Mouse (Mus musculus): ENCODE results near the gene Kcnk7. TPM values are rescaled to one million over a fixed set of nuclear protein-coding genes. Genes with fewer than 3 reads are reported as not detected.
A peak's percentile ranks its signal among the peaks of the same experiment; 100 is the strongest.

The Kcnk7 gene
- 0.17 TPM in 1 of 2 replicates, not detected in the other for polyA plus RNA-seq (2014; fragmentation: Nextera tagmentation; extraction: Ambion mirVana)

GRCm38 (mm10) chr19:5704163-5704800 lies at the start of gene Kcnk7:
TSS of gene Kcnk7 (plus strand) at chr19:5704367.
- Histone ChIP-seq H3K27ac (ENCODE audit: low read depth, low read length) (no peak within 1 kb of the TSS), H3K9ac (ENCODE audit: low read length) (no peak within 1 kb of the TSS), H3K4me2 (ENCODE audit: low read length) (no peak within 1 kb of the TSS), H3K9me3 (replicated peaks; ENCODE audit: control insufficient read depth, low read length) (no peaks in the 10 kb centered on the region), H3K27me3 (replicated peaks; ENCODE audit: control insufficient read depth, insufficient read depth, low read length) (no peaks in the 10 kb centered on the region), H3K4me1 (ENCODE audit: control insufficient read depth, insufficient read depth, low read length) (no peaks in the 10 kb centered on the region), H3K36me3 (ENCODE audit: control insufficient read depth, insufficient read depth, low read length) (peaks cover 72% of the 10 kb centered on the region), H3K4me3 (ENCODE audit: low read depth, low read length) (no peak within 1 kb of the TSS)
- ATAC-seq (no peak), DNase-seq (ENCODE audit: low spot score) (no peak)
- 79% methylated on average over 17 of the region's 17 CpGs for WGBS

- WGBS = 4% methylated on average over 43 of the region's 43 CpGs
- peak overlapping the region; percentile 37 for H3K4me3 ChIP-seq (ENCODE audit: low read depth, low read length)
- H3K27ac ChIP-seq (ENCODE audit: low read depth, low read length) = no peak overlapping the region
- H3K36me3 ChIP-seq (ENCODE audit: control insufficient read depth, insufficient read depth, low read length) = 0 out of 2 replicates have a peak, but pooled peaks cover 7% of the 10 kb centered on the region
- peak; percentile 22; the same call in 1 of the 2 replicates for ATAC-seq
- H3K27me3 ChIP-seq (replicated peaks; ENCODE audit: control insufficient read depth, insufficient read depth, low read length) = peaks cover 25% of the 10 kb centered on the region
- DNase-seq (ENCODE audit: low spot score) = no peak
- H3K4me2 ChIP-seq (ENCODE audit: low read length) = peak overlapping the region; percentile 77
- H3K9me3 ChIP-seq (replicated peaks; ENCODE audit: control insufficient read depth, low read length) = no peaks in the 10 kb centered on the region
- peaks cover 13% of the 10 kb centered on the region; the same call in 1 of the 2 replicates for H3K4me1 ChIP-seq (ENCODE audit: control insufficient read depth, insufficient read depth, low read length)
- H3K9ac ChIP-seq (ENCODE audit: low read length) = peak overlapping the region; percentile 49
Observed at GRCm38 (mm10) chr19:5654720-5655298, 49.4 kb upstream of the Kcnk7 start.

GRCm38 (mm10) chr19:5660942-5661751 lies 43.0 kb upstream of the Kcnk7 start:
- no peak overlapping the region for H3K9ac ChIP-seq (ENCODE audit: low read length)
- ATAC-seq = no peak
- H3K27me3 ChIP-seq (replicated peaks; ENCODE audit: control insufficient read depth, insufficient read depth, low read length) = peaks cover 1% of the 10 kb centered on the region
- 80% methylated on average over 14 of the region's 16 CpGs for WGBS
- H3K36me3 ChIP-seq (ENCODE audit: control insufficient read depth, insufficient read depth, low read length) = peaks cover 20% of the 10 kb centered on the region
- H3K4me2 ChIP-seq (ENCODE audit: low read length) = no peak overlapping the region
- DNase-seq (ENCODE audit: low spot score) = no peak
- peaks cover 3% of the 10 kb centered on the region; the same call in 1 of the 2 replicates for H3K4me1 ChIP-seq (ENCODE audit: control insufficient read depth, insufficient read depth, low read length)
- H3K27ac ChIP-seq (ENCODE audit: low read depth, low read length) = peak overlapping the region; percentile 1; the same call in 1 of the 2 replicates
- no peaks in the 10 kb centered on the region for H3K9me3 ChIP-seq (replicated peaks; ENCODE audit: control insufficient read depth, low read length)
- H3K4me3 ChIP-seq (ENCODE audit: low read depth, low read length) = no peak overlapping the region

GRCm38 (mm10) chr19:5662310-5662709 lies 41.9 kb upstream of the Kcnk7 start:
- no peak for DNase-seq (ENCODE audit: low spot score)
- WGBS = 81% methylated on average over 8 of the region's 8 CpGs
- Histone ChIP-seq H3K4me3 (ENCODE audit: low read depth, low read length) (0 out of 2 replicates have a peak overlapping the region, but pooled peaks have one; percentile 29), H3K9ac (ENCODE audit: low read length) (no peak overlapping the region), H3K27me3 (replicated peaks; ENCODE audit: control insufficient read depth, insufficient read depth, low read length) (no peaks in the 10 kb centered on the region), H3K27ac (ENCODE audit: low read depth, low read length) (0 out of 2 replicates have a peak overlapping the region, but pooled peaks have one; percentile 33), H3K36me3 (ENCODE audit: control insufficient read depth, insufficient read depth, low read length) (peaks cover 32% of the 10 kb centered on the region), H3K4me2 (ENCODE audit: low read length) (peak overlapping the region; percentile 52; the same call in 1 of the 2 replicates), H3K4me1 (ENCODE audit: control insufficient read depth, insufficient read depth, low read length) (peaks cover 3% of the 10 kb centered on the region; the same call in 1 of the 2 replicates), H3K9me3 (replicated peaks; ENCODE audit: control insufficient read depth, low read length) (no peaks in the 10 kb centered on the region)
- no peak for ATAC-seq

GRCm38 (mm10) chr19:5662981-5663913 lies 40.9 kb upstream of the Kcnk7 start, which contains the start of gene Sipa1:
TSS of gene Sipa1 (minus strand) at chr19:5663707.
- Histone ChIP-seq H3K4me1 (ENCODE audit: control insufficient read depth, insufficient read depth, low read length) (peaks cover 3% of the 10 kb centered on the region; the same call in 1 of the 2 replicates), H3K9me3 (replicated peaks; ENCODE audit: control insufficient read depth, low read length) (no peaks in the 10 kb centered on the region), H3K36me3 (ENCODE audit: control insufficient read depth, insufficient read depth, low read length) (peaks cover 36% of the 10 kb centered on the region), H3K4me3 (ENCODE audit: low read depth, low read length) (peak within 1 kb of the TSS; percentile 29), H3K9ac (ENCODE audit: low read length) (peak within 1 kb of the TSS; percentile 43), H3K27me3 (replicated peaks; ENCODE audit: control insufficient read depth, insufficient read depth, low read length) (no peaks in the 10 kb centered on the region), H3K27ac (ENCODE audit: low read depth, low read length) (peak within 1 kb of the TSS; percentile 55; the same call in 1 of the 2 replicates), H3K4me2 (ENCODE audit: low read length) (peak within 1 kb of the TSS; percentile 52)
- peak; percentile 81 for DNase-seq (ENCODE audit: low spot score)
- ATAC-seq = peak; percentile 92
- 2% methylated on average over 32 of the region's 32 CpGs for WGBS

- Histone ChIP-seq H3K4me3 (ENCODE audit: low read depth, low read length) (no peak overlapping the region), H3K4me2 (ENCODE audit: low read length) (no peak overlapping the region), H3K27ac (ENCODE audit: low read depth, low read length) (no peak overlapping the region), H3K27me3 (replicated peaks; ENCODE audit: control insufficient read depth, insufficient read depth, low read length) (no peaks in the 10 kb centered on the region), H3K9me3 (replicated peaks; ENCODE audit: control insufficient read depth, low read length) (no peaks in the 10 kb centered on the region), H3K36me3 (ENCODE audit: control insufficient read depth, insufficient read depth, low read length) (peaks cover 51% of the 10 kb centered on the region), H3K9ac (ENCODE audit: low read length) (no peak overlapping the region), H3K4me1 (ENCODE audit: control insufficient read depth, insufficient read depth, low read length) (peaks cover 3% of the 10 kb centered on the region; the same call in 1 of the 2 replicates)
- no peak for DNase-seq (ENCODE audit: low spot score)
- WGBS = 94% methylated on average over 10 of the region's 10 CpGs
- no peak for ATAC-seq
Observed at GRCm38 (mm10) chr19:5664669-5665257, 39.4 kb upstream of the Kcnk7 start.

GRCm38 (mm10) chr19:5665465-5665864 lies 38.7 kb upstream of the Kcnk7 start:
- no peak overlapping the region for H3K4me2 ChIP-seq (ENCODE audit: low read length)
- no peak for DNase-seq (ENCODE audit: low spot score)
- H3K36me3 ChIP-seq (ENCODE audit: control insufficient read depth, insufficient read depth, low read length) = peaks cover 54% of the 10 kb centered on the region
- WGBS = 91% methylated on average over 15 of the region's 15 CpGs
- H3K9me3 ChIP-seq (replicated peaks; ENCODE audit: control insufficient read depth, low read length) = no peaks in the 10 kb centered on the region
- ATAC-seq = no peak
- no peak overlapping the region for H3K27ac ChIP-seq (ENCODE audit: low read depth, low read length)
- no peak overlapping the region for H3K4me3 ChIP-seq (ENCODE audit: low read depth, low read length)
- H3K9ac ChIP-seq (ENCODE audit: low read length) = no peak overlapping the region
- no peaks in the 10 kb centered on the region for H3K27me3 ChIP-seq (replicated peaks; ENCODE audit: control insufficient read depth, insufficient read depth, low read length)
- peaks cover 3% of the 10 kb centered on the region; the same call in 1 of the 2 replicates for H3K4me1 ChIP-seq (ENCODE audit: control insufficient read depth, insufficient read depth, low read length)
